Mouse (Mus musculus): ENCODE measurements around the gene Srp9. TPM values are rescaled to one million over a fixed set of nuclear protein-coding genes. Genes with fewer than 3 reads are reported as not detected.

The Srp9 gene
- polyA plus RNA-seq, 1 experiment, result 75.1 TPM

DNA sequence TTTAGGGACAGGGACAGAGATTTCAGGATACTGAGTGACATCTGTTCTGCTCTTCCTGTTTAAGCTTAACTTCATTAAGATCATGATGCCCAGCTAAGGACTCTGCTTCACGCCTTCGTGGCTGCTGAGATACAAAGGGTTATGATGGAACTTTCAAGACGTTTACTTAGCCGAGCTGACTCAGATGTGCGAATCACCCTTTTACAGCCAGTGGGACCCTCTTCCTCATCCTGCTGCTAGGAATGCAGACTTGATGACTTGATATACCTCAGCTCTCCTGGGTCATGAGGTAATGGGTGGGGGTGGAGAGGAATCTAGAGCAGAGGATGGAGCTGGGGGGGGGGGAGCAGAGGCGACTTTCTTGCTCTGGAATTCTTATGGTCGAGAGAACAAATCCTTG, 33.3 kb upstream of the Srp9 start:
- TF ChIP-seq MYOG (IDR thresholded peaks at IDR 0.05; ENCODE audit: control insufficient read depth in 1 of 3, insufficient read depth in 1 of 3, insufficient read length in 2 of 3, low read depth in 2 of 3) (no peak), TCF3 (IDR thresholded peaks at IDR 0.05; ENCODE audit: insufficient read length, low read depth) (no peak), SRF (IDR thresholded peaks at IDR 0.05; ENCODE audit: control insufficient read depth, insufficient read length, low read depth) (no peak), POLR2A (IDR thresholded peaks at IDR 0.05; ENCODE audit: insufficient read length, low read depth) (no peak), POLR2AphosphoS2 (IDR thresholded peaks at IDR 0.05; ENCODE audit: insufficient read length, low read depth) (no peak), E2F4 (IDR thresholded peaks at IDR 0.05; ENCODE audit: insufficient read depth) (no peak), TCF12 (IDR thresholded peaks at IDR 0.05; ENCODE audit: insufficient read depth, poor library complexity, severe bottlenecking) (no peak), MYOD1 (IDR thresholded peaks at IDR 0.05; ENCODE audit: control insufficient read depth in 1 of 3, insufficient read length in 2 of 3, low read depth in 2 of 3) (no peak), REST (IDR thresholded peaks at IDR 0.05; ENCODE audit: insufficient read depth, insufficient read length) (no peak), CEBPB (IDR thresholded peaks at IDR 0.05; ENCODE audit: insufficient read depth, poor library complexity, severe bottlenecking) (no peak), MAX (IDR thresholded peaks at IDR 0.05; ENCODE audit: low read depth) (no peak), USF1 (IDR thresholded peaks at IDR 0.05; ENCODE audit: low read depth) (no peak)
- H3ac ChIP-seq (ENCODE audit: control insufficient read depth, insufficient read length), result no peak overlapping the region
- H3K27me3 ChIP-seq (ENCODE audit: control insufficient read depth, insufficient read depth, insufficient read length), result no peaks in the 10 kb centered on the region
- H3K36me3 ChIP-seq (ENCODE audit: control insufficient read depth, insufficient read depth), result no peaks in the 10 kb centered on the region
- H3K4me2 ChIP-seq (ENCODE audit: low read depth), result no peak overlapping the region
- H3K4me3 ChIP-seq, result no peak overlapping the region
- no peaks in the 10 kb centered on the region for H3K79me2 ChIP-seq (ENCODE audit: control insufficient read depth, insufficient read depth)

DNA sequence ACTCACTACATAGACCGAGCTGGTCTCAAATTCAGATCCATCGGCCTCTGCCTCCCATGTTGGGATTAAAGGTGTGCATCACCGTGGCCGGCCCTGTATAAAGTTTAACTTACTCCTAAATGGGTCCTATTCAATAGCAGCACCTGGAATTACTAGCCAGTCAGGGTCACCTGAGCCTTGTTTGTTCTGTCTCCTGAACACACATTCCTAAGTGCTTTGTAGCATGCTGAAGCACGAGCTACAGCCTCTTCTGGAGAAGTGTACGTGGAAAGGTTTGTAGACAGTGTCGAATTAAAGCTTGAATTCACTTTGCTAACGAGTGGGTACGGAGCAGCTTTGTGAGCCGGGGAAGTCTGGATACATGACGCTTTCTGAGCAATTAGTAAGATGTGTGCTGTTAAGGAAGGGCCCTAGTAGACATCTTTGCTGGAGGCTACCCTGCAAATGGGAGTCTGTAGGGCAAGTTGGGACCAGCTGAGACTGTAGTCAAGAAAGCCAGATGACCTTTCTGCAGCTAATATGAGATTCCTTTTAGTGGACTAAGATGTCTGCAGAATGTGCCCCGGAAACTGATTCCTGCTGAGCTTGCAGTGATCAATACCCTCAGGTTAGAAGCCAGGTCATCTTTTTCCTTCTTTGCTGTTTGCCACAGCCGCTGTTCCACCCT, 32.7 kb upstream of the Srp9 start:
- H3K27me3 ChIP-seq (ENCODE audit: control insufficient read depth, insufficient read depth, insufficient read length), result no peaks in the 10 kb centered on the region

DNA sequence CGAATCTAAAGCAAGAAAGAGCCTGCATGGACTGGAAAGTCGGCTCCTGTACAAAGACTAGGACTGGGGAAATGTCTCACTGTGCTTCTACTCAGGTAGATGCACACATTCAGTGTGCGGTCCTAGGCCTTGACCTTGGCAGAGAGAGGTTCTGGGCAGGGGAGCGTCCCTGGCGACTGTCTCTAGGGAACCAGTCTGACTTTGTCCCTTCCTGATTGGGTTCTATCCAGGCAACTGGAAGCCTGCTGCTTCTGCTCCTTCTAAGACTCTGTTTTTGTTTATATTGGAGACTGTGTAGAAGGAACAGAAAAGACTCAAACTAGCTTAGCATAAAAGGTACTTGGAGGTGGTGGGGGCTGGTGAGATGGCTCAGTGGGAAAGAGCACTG, 32.1 kb upstream of the Srp9 start:
- no peaks in the 10 kb centered on the region for H3K79me2 ChIP-seq (ENCODE audit: control insufficient read depth, insufficient read depth)
- no peak for TF ChIP-seq POLR2AphosphoS2 (IDR thresholded peaks at IDR 0.05; ENCODE audit: insufficient read length, low read depth)
- TF ChIP-seq TCF12 (IDR thresholded peaks at IDR 0.05; ENCODE audit: insufficient read depth, poor library complexity, severe bottlenecking), result no peak
- TF ChIP-seq MYOG (IDR thresholded peaks at IDR 0.05; ENCODE audit: control insufficient read depth in 1 of 3, insufficient read depth in 1 of 3, insufficient read length in 2 of 3, low read depth in 2 of 3), result no peak
- TF ChIP-seq POLR2A (IDR thresholded peaks at IDR 0.05; ENCODE audit: insufficient read length, low read depth), result no peak
- no peaks in the 10 kb centered on the region for H3K36me3 ChIP-seq (ENCODE audit: control insufficient read depth, insufficient read depth)
- no peak overlapping the region for H3K4me2 ChIP-seq (ENCODE audit: low read depth)
- no peaks in the 10 kb centered on the region for H3K27me3 ChIP-seq (ENCODE audit: control insufficient read depth, insufficient read depth, insufficient read length)
- no peak overlapping the region for H3K4me3 ChIP-seq
- H3ac ChIP-seq (ENCODE audit: control insufficient read depth, insufficient read length), result no peak overlapping the region

More for the DNA sequence above, 32.7 kb upstream of the Srp9 start:
- Histone ChIP-seq H3K79me2 (ENCODE audit: control insufficient read depth, insufficient read depth) (no peaks in the 10 kb centered on the region), H3ac (ENCODE audit: control insufficient read depth, insufficient read length) (no peak overlapping the region), H3K36me3 (ENCODE audit: control insufficient read depth, insufficient read depth) (no peaks in the 10 kb centered on the region), H3K4me2 (ENCODE audit: low read depth) (no peak overlapping the region), H3K4me3 (no peak overlapping the region)
- no peak for TF ChIP-seq USF1 (IDR thresholded peaks at IDR 0.05; ENCODE audit: low read depth)

DNA sequence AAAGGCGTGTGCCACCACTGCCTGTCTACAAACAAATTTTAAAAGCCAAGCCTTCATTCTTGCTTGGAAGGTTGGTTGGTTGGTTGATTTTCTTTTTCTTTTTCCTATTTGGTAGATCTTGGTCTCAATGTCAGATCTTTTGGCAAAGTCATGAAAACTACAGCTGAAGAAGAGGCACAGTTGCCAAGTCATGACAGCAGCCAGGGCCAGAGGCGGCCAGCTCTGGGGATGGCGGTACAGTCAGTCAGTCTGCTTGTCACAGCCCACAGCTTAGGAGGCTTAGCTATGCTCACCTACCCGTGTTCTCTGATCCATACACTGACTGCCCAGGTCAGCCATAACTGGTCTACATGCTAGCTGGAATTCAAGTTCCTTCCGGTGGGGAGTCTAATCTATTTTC, 31.1 kb upstream of the Srp9 start:
- Histone ChIP-seq H3K4me2 (ENCODE audit: low read depth) (no peak overlapping the region), H3K36me3 (ENCODE audit: control insufficient read depth, insufficient read depth) (no peaks in the 10 kb centered on the region), H3K4me3 (no peak overlapping the region), H3ac (ENCODE audit: control insufficient read depth, insufficient read length) (no peak overlapping the region), H3K79me2 (ENCODE audit: control insufficient read depth, insufficient read depth) (no peaks in the 10 kb centered on the region), H3K27me3 (ENCODE audit: control insufficient read depth, insufficient read depth, insufficient read length) (no peaks in the 10 kb centered on the region)
- TF ChIP-seq SRF (IDR thresholded peaks at IDR 0.05; ENCODE audit: control insufficient read depth, insufficient read length, low read depth) (no peak), REST (IDR thresholded peaks at IDR 0.05; ENCODE audit: insufficient read depth, insufficient read length) (no peak), POLR2A (IDR thresholded peaks at IDR 0.05; ENCODE audit: insufficient read length, low read depth) (no peak), MAX (IDR thresholded peaks at IDR 0.05; ENCODE audit: low read depth) (no peak)

DNA sequence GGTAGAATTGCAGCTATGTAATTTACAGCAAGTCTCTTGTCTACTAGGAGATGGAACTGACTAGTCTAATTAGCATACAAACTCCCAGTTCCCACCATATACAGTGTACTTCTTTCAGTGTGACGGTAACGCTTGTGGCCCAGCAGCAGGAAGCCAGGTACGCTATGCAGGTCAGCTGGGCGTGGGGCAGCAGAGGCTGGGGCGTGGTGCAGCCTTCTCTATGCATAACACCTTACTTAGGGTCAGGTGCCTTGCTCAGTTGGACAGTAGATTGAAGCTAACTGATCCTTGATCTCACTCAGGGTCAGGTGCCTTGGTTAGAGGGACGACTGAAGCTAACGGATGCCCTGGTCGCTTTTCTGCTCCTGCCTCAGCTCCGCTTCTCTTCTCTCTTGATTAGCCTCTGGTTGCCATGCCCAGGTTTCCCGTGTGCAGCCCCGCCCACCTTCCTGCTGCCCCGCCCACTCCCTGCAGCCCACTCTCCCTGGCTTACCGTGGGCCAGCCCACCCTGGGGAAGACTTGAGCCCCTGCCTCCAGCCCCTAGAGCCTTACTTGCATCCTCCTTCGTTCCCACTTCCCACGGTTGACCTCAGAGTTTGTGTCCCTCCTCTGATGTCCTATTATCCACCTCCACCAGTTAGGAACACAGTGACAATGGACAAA, 29.9 kb upstream of the Srp9 start:
- Histone ChIP-seq H3K4me3 (no peak overlapping the region), H3ac (ENCODE audit: control insufficient read depth, insufficient read length) (no peak overlapping the region), H3K27me3 (ENCODE audit: control insufficient read depth, insufficient read depth, insufficient read length) (no peaks in the 10 kb centered on the region), H3K79me2 (ENCODE audit: control insufficient read depth, insufficient read depth) (no peaks in the 10 kb centered on the region), H3K36me3 (ENCODE audit: control insufficient read depth, insufficient read depth) (no peaks in the 10 kb centered on the region), H3K4me2 (ENCODE audit: low read depth) (peak overlapping the region; percentile 44)
- TF ChIP-seq TCF12 (IDR thresholded peaks at IDR 0.05; ENCODE audit: insufficient read depth, poor library complexity, severe bottlenecking), result no peak
- no peak for TF ChIP-seq E2F4 (IDR thresholded peaks at IDR 0.05; ENCODE audit: insufficient read depth)
- no peak for TF ChIP-seq MYOD1 (IDR thresholded peaks at IDR 0.05; ENCODE audit: control insufficient read depth in 1 of 3, insufficient read length in 2 of 3, low read depth in 2 of 3)
- TF ChIP-seq MAX (IDR thresholded peaks at IDR 0.05; ENCODE audit: low read depth), result no peak
- TF ChIP-seq TCF3 (IDR thresholded peaks at IDR 0.05; ENCODE audit: insufficient read length, low read depth), result no peak
- no peak for TF ChIP-seq USF1 (IDR thresholded peaks at IDR 0.05; ENCODE audit: low read depth)
- TF ChIP-seq CEBPB (IDR thresholded peaks at IDR 0.05; ENCODE audit: insufficient read depth, poor library complexity, severe bottlenecking), result no peak
- no peak for TF ChIP-seq REST (IDR thresholded peaks at IDR 0.05; ENCODE audit: insufficient read depth, insufficient read length)
- TF ChIP-seq MYOG (IDR thresholded peaks at IDR 0.05; ENCODE audit: control insufficient read depth in 1 of 3, insufficient read depth in 1 of 3, insufficient read length in 2 of 3, low read depth in 2 of 3), result no peak
- TF ChIP-seq POLR2AphosphoS2 (IDR thresholded peaks at IDR 0.05; ENCODE audit: insufficient read length, low read depth), result no peak
- no peak for TF ChIP-seq SRF (IDR thresholded peaks at IDR 0.05; ENCODE audit: control insufficient read depth, insufficient read length, low read depth)
- TF ChIP-seq POLR2A (IDR thresholded peaks at IDR 0.05; ENCODE audit: insufficient read length, low read depth), result no peak
